Mouse (Mus musculus): ENCODE data around the gene Pkm.
A peak's percentile ranks its signal among the peaks of the same experiment; 100 is the strongest.

DNA sequence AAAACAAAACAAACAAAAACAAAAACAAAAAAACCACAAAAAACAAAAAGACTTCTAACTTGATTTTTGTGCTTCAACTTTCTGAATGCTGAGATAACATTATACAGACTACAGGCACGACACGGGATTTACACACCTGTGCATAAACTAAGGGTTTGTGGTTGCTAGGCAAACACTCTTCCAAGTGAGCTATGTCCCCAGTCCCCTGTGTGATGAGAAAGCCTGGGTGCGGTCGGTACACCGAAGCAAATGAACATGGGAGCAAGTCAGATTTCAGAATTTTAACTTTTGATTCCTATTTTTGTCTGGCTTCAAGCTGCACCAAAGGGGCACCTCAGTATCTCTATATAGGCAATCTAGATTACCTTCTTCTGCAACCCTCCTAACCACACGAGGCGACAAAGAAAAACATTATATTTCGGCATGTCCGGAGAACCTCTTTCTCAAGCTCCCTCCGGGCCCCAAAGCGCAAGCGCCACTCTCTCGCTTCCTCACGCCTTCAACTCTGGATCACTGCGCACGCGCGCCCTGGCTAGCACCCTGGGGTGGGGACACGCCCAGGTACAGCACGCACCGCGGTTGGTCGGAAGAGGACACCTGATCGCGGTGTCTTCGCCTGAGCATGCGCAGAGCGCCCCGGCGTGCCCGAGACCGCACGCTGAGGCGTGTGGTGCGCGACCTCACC, 39.4 kb upstream of the Pkm start, which contains the start of gene Parp6:
- peak; percentile 3; the same call in 1 of the 2 replicates for TF ChIP-seq CTCF (IDR thresholded peaks at IDR 0.05; ENCODE audit: low read depth)
- TF ChIP-seq EP300 (IDR thresholded peaks at IDR 0.05; ENCODE audit: low read depth): no peak
